Mouse (Mus musculus): ENCODE measurements at regions not wholly inside any gene's neighbourhood (a gene's known extent, or its start where the extent isn't known, plus 50 kb on each side); places are given as distances from the start of the nearest gene placed in this dataset.
A peak's percentile ranks its signal among the peaks of the same experiment; 100 is the strongest.

GRCm38 (mm10) chr13:5204143-5204542 lies 595.2 kb upstream of the Akr1e1 start:
- H3K9me3 ChIP-seq (ENCODE audit: low read length): no peaks in the 10 kb centered on the region
- no peak overlapping the region for H3K4me2 ChIP-seq (ENCODE audit: low read depth)
- H3K27ac ChIP-seq (ENCODE audit: low read depth, low read length): no peak overlapping the region
- no peak for TF ChIP-seq CTCF (IDR thresholded peaks at IDR 0.05; ENCODE audit: low read depth)
- ATAC-seq: no peak
- no peaks in the 10 kb centered on the region for H3K27me3 ChIP-seq (ENCODE audit: insufficient read depth, low read length)
- H3K9ac ChIP-seq: no peak overlapping the region
- no peaks in the 10 kb centered on the region for H3K4me1 ChIP-seq (ENCODE audit: insufficient read depth)
- 56% methylated on average over 2 of the region's 2 CpGs for WGBS
- no peak overlapping the region for H3K4me3 ChIP-seq (ENCODE audit: low read depth, low read length)
- no peak for DNase-seq
- no peaks in the 10 kb centered on the region for H3K36me3 ChIP-seq (ENCODE audit: insufficient read depth)

GRCm38 (mm10) chr13:5211659-5212058 lies 602.7 kb upstream of the Akr1e1 start:
- no peak overlapping the region for H3K4me3 ChIP-seq (ENCODE audit: low read depth, low read length)
- no peaks in the 10 kb centered on the region for H3K27me3 ChIP-seq (ENCODE audit: insufficient read depth, low read length)
- ATAC-seq (no peak), DNase-seq (no peak)
- no peak for TF ChIP-seq CTCF (IDR thresholded peaks at IDR 0.05; ENCODE audit: low read depth)
- H3K9me3 ChIP-seq (ENCODE audit: low read length): no peaks in the 10 kb centered on the region
- no peak overlapping the region for H3K9ac ChIP-seq
- no peak overlapping the region for H3K27ac ChIP-seq (ENCODE audit: low read depth, low read length)
- no peak overlapping the region for H3K4me2 ChIP-seq (ENCODE audit: low read depth)
- WGBS: 85% methylated on average over 1 of the region's 1 CpGs
- no peaks in the 10 kb centered on the region for H3K4me1 ChIP-seq (ENCODE audit: insufficient read depth)
- no peaks in the 10 kb centered on the region for H3K36me3 ChIP-seq (ENCODE audit: insufficient read depth)

GRCm38 (mm10) chr13:5229476-5229875 lies 620.5 kb upstream of the Akr1e1 start:
- Histone ChIP-seq H3K27ac (ENCODE audit: low read depth, low read length) (no peak overlapping the region), H3K9me3 (ENCODE audit: low read length) (no peaks in the 10 kb centered on the region), H3K4me3 (ENCODE audit: low read depth, low read length) (no peak overlapping the region), H3K4me2 (ENCODE audit: low read depth) (no peak overlapping the region), H3K4me1 (ENCODE audit: insufficient read depth) (no peaks in the 10 kb centered on the region), H3K27me3 (ENCODE audit: insufficient read depth, low read length) (no peaks in the 10 kb centered on the region), H3K36me3 (ENCODE audit: insufficient read depth) (no peaks in the 10 kb centered on the region), H3K9ac (no peak overlapping the region)
- TF ChIP-seq CTCF (IDR thresholded peaks at IDR 0.05; ENCODE audit: low read depth): no peak
- ATAC-seq (no peak), DNase-seq (no peak)
- WGBS: 86% methylated on average over 3 of the region's 3 CpGs

GRCm38 (mm10) chr13:5234232-5234631 lies 625.3 kb upstream of the Akr1e1 start:
- 63% methylated on average over 3 of the region's 3 CpGs for WGBS
- Histone ChIP-seq H3K27me3 (ENCODE audit: insufficient read depth, low read length) (no peaks in the 10 kb centered on the region), H3K27ac (ENCODE audit: low read depth, low read length) (no peak overlapping the region), H3K4me1 (ENCODE audit: insufficient read depth) (no peaks in the 10 kb centered on the region), H3K4me2 (ENCODE audit: low read depth) (no peak overlapping the region), H3K9ac (no peak overlapping the region), H3K36me3 (ENCODE audit: insufficient read depth) (no peaks in the 10 kb centered on the region), H3K4me3 (ENCODE audit: low read depth, low read length) (no peak overlapping the region), H3K9me3 (ENCODE audit: low read length) (no peaks in the 10 kb centered on the region)
- ATAC-seq: no peak
- DNase-seq: no peak
- no peak for TF ChIP-seq CTCF (IDR thresholded peaks at IDR 0.05; ENCODE audit: low read depth)

- Histone ChIP-seq H3K9me3 (ENCODE audit: low read length) (no peaks in the 10 kb centered on the region), H3K4me2 (ENCODE audit: low read depth) (no peak overlapping the region), H3K27ac (ENCODE audit: low read depth, low read length) (no peak overlapping the region), H3K9ac (no peak overlapping the region), H3K4me3 (ENCODE audit: low read depth, low read length) (no peak overlapping the region), H3K27me3 (ENCODE audit: insufficient read depth, low read length) (no peaks in the 10 kb centered on the region), H3K36me3 (ENCODE audit: insufficient read depth) (no peaks in the 10 kb centered on the region), H3K4me1 (ENCODE audit: insufficient read depth) (no peaks in the 10 kb centered on the region)
- no peak for TF ChIP-seq CTCF (IDR thresholded peaks at IDR 0.05; ENCODE audit: low read depth)
- no peak for ATAC-seq
- DNase-seq: no peak
- 94% methylated on average over 1 of the region's 1 CpGs for WGBS
Measured at GRCm38 (mm10) chr13:5235391-5235790, 625.9 kb upstream of the Klf6 start.

GRCm38 (mm10) chr13:5240541-5240940 lies 620.7 kb upstream of the Klf6 start:
- DNase-seq: no peak
- Histone ChIP-seq H3K4me1 (ENCODE audit: insufficient read depth) (no peaks in the 10 kb centered on the region), H3K9me3 (ENCODE audit: low read length) (no peaks in the 10 kb centered on the region), H3K27ac (ENCODE audit: low read depth, low read length) (no peak overlapping the region), H3K36me3 (ENCODE audit: insufficient read depth) (no peaks in the 10 kb centered on the region), H3K4me2 (ENCODE audit: low read depth) (no peak overlapping the region), H3K9ac (no peak overlapping the region), H3K27me3 (ENCODE audit: insufficient read depth, low read length) (no peaks in the 10 kb centered on the region), H3K4me3 (ENCODE audit: low read depth, low read length) (no peak overlapping the region)
- no peak for ATAC-seq
- no peak for TF ChIP-seq CTCF (IDR thresholded peaks at IDR 0.05; ENCODE audit: low read depth)
- WGBS: 83% methylated on average over 4 of the region's 4 CpGs

GRCm38 (mm10) chr13:5242782-5243181 lies 618.5 kb upstream of the Klf6 start:
- Histone ChIP-seq H3K9me3 (ENCODE audit: low read length) (no peaks in the 10 kb centered on the region), H3K4me2 (ENCODE audit: low read depth) (no peak overlapping the region), H3K36me3 (ENCODE audit: insufficient read depth) (no peaks in the 10 kb centered on the region), H3K9ac (no peak overlapping the region), H3K27ac (ENCODE audit: low read depth, low read length) (no peak overlapping the region), H3K4me1 (ENCODE audit: insufficient read depth) (no peaks in the 10 kb centered on the region), H3K4me3 (ENCODE audit: low read depth, low read length) (no peak overlapping the region), H3K27me3 (ENCODE audit: insufficient read depth, low read length) (no peaks in the 10 kb centered on the region)
- DNase-seq (peak; percentile 18), ATAC-seq (peak; percentile 36; the same call in 1 of the 2 replicates)
- 68% methylated on average over 2 of the region's 2 CpGs for WGBS
- no peak for TF ChIP-seq CTCF (IDR thresholded peaks at IDR 0.05; ENCODE audit: low read depth)

Data from forebrain, postnatal 0 days (tissue).